Mouse (Mus musculus) neural tube, embryonic 13.5 days (tissue): Measurements from ENCODE around the gene Fat1. TPM values are rescaled to one million over a fixed set of nuclear protein-coding genes. Genes with fewer than 3 reads are reported as not detected.

Source experiments
- ATAC-seq: fragments of 200-750 bp; cut with Nextera tagmentation; 2 replicates; pipeline ENCODE4 v1.8.0; 2017; ENCODE audit warnings: low read depth, mild to moderate bottlenecking, moderate TSS enrichment, moderate library complexity
- H3K27ac ChIP-seq: fragments of 300-500 bp; sonication (generic); replicated peaks from 2 replicates; pipeline ENCODE4 v1.5.1; 2015; ENCODE audit warnings: moderate library complexity, mild to moderate bottlenecking, inconsistent platforms
- H3K27me3 ChIP-seq: fragments of 300-500 bp; sonication (generic); 2 replicates; pipeline ENCODE4 v1.6.1; 2015; ENCODE audit warnings: mild to moderate bottlenecking, inconsistent platforms
- H3K36me3 ChIP-seq: fragments of 300-500 bp; sonication (generic); 2 replicates; pipeline ENCODE4 v1.6.1; 2015; ENCODE audit warnings: mild to moderate bottlenecking, inconsistent platforms
- H3K4me1 ChIP-seq: fragments of 300-500 bp; sonication (generic); replicated peaks from 2 replicates; pipeline ENCODE4 v1.6.1; 2015; ENCODE audit warnings: inconsistent platforms
- H3K4me2 ChIP-seq: fragments of 300-500 bp; sonication (generic); 2 replicates; pipeline ENCODE4 v1.6.1; 2015; ENCODE audit warnings: inconsistent platforms, mild to moderate bottlenecking, moderate library complexity
- H3K4me3 ChIP-seq: fragments of 300-500 bp; sonication (generic); 2 replicates; pipeline ENCODE4 v1.5.1; 2015; ENCODE audit warnings: mild to moderate bottlenecking, inconsistent platforms
- H3K9ac ChIP-seq: fragments of 300-500 bp; sonication (generic); 2 replicates; pipeline ENCODE4 v1.6.1; 2015; ENCODE audit warnings: moderate library complexity, mild to moderate bottlenecking, inconsistent platforms
- H3K9me3 ChIP-seq: fragments of 300-500 bp; sonication (generic); 2 replicates; pipeline ENCODE4 v1.6.1; 2016; ENCODE audit warnings: inconsistent platforms
- WGBS: fragments of 180-500 bp; shearing (Covaris S2); methylation state at CpG from one replicate; pipeline ENCODE4 v1.1.7; 2015; 5-methylcytosine and 5-hydroxymethylcytosine counted together
- polyA plus RNA-seq: library from polyadenylated mRNA; unstranded; fragments of >200 nt; fragmentation: Nextera tagmentation; extraction: Ambion mirVana; gene quantifications from 2 replicates; pipeline ENCODE4 v1.2.1, GENCODE M21; 2015

The Fat1 gene
- polyA plus RNA-seq = 11.9 and 12.1 TPM in 2 replicates

GRCm38 (mm10) chr8:44934850-44935497, at the start of gene Fat1:
Fat1 (plus strand) TSS chr8:44935447.
- H3K27ac ChIP-seq = peak within 1 kb of the TSS; percentile 83
- ATAC-seq = peak; percentile 67
- H3K27me3 ChIP-seq = 0 out of 2 replicates have a peak, but pooled peaks cover 5% of the 10 kb centered on the region
- peak within 1 kb of the TSS; percentile 82 for H3K4me3 ChIP-seq
- H3K9me3 ChIP-seq = no peaks in the 10 kb centered on the region
- peak within 1 kb of the TSS; percentile 92 for H3K4me2 ChIP-seq
- H3K36me3 ChIP-seq = no peaks in the 10 kb centered on the region
- WGBS = under 1% methylated on average over 45 of the region's 49 CpGs
- H3K4me1 ChIP-seq = peaks cover 26% of the 10 kb centered on the region
- peak within 1 kb of the TSS; percentile 73 for H3K9ac ChIP-seq

- 84% methylated on average over 6 of the region's 6 CpGs for WGBS
- H3K4me1 ChIP-seq = peaks cover 11% of the 10 kb centered on the region
- no peaks in the 10 kb centered on the region for H3K27me3 ChIP-seq
- no peak overlapping the region for H3K9ac ChIP-seq
- H3K4me3 ChIP-seq = no peak overlapping the region
- no peak overlapping the region for H3K4me2 ChIP-seq
- ATAC-seq = no peak
- H3K36me3 ChIP-seq = no peaks in the 10 kb centered on the region
- no peak overlapping the region for H3K27ac ChIP-seq
- no peaks in the 10 kb centered on the region for H3K9me3 ChIP-seq
Observed at GRCm38 (mm10) chr8:44894626-44895025, 40.6 kb upstream of the Fat1 start.

GRCm38 (mm10) chr8:44899575-44899991, 35.7 kb upstream of the Fat1 start:
- 30% methylated on average over 12 of the region's 12 CpGs for WGBS
- Histone ChIP-seq H3K27ac (0 out of 2 replicates have a peak overlapping the region, but pooled peaks have one; percentile 13), H3K4me2 (peak overlapping the region; percentile 41), H3K9me3 (no peaks in the 10 kb centered on the region), H3K9ac (0 out of 2 replicates have a peak overlapping the region, but pooled peaks have one; percentile 35), H3K4me3 (no peak overlapping the region), H3K36me3 (no peaks in the 10 kb centered on the region), H3K4me1 (peaks cover 12% of the 10 kb centered on the region), H3K27me3 (peaks cover 16% of the 10 kb centered on the region)
- ATAC-seq = peak; percentile 74

GRCm38 (mm10) chr8:44911126-44911903, 23.9 kb upstream of the Fat1 start:
- no peaks in the 10 kb centered on the region for H3K27me3 ChIP-seq
- no peak for ATAC-seq
- no peaks in the 10 kb centered on the region for H3K9me3 ChIP-seq
- no peaks in the 10 kb centered on the region for H3K4me1 ChIP-seq
- no peak overlapping the region for H3K4me2 ChIP-seq
- H3K9ac ChIP-seq = no peak overlapping the region
- no peaks in the 10 kb centered on the region for H3K36me3 ChIP-seq
- H3K4me3 ChIP-seq = no peak overlapping the region
- 65% methylated on average over 12 of the region's 12 CpGs for WGBS
- no peak overlapping the region for H3K27ac ChIP-seq

- Histone ChIP-seq H3K36me3 (no peaks in the 10 kb centered on the region), H3K4me1 (no peaks in the 10 kb centered on the region), H3K9ac (no peak overlapping the region), H3K9me3 (no peaks in the 10 kb centered on the region), H3K4me2 (no peak overlapping the region), H3K27ac (no peak overlapping the region), H3K27me3 (no peaks in the 10 kb centered on the region), H3K4me3 (no peak overlapping the region)
- no peak for ATAC-seq
- WGBS = 84% methylated on average over 12 of the region's 12 CpGs
Observed at GRCm38 (mm10) chr8:44919487-44920082, 15.7 kb upstream of the Fat1 start.

DNA sequence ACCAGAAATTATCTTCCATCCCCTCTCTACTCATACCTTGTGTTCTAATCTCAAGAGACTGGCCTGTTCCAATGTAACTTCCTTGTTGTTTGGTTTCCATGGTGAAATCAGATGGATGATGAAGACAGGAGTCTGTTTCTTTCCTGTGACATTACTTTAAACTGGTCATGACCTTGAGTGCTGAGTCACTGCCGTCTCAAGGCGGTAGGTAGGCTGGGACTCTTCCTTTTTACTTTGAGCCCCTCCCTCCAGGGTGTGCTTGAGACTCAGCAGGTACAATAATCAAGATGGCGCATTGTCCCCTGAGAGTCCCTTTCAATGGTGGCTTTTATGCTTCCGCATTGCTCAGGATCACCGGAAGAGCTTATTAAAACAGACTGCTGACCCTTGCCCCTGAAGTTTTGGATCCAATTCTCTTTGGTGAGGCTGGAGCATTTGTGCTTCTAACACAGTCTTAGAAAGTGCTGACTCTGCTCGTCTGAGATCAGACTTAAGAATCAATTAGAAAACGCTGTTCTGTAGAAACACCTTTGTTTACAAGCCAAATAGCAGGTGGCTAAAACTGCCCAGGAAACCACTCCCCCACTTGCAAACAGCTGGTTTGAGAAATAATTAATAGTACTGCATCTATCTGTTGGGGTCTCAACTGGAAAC, 14.7 kb upstream of the Fat1 start:
- no peak overlapping the region for H3K9ac ChIP-seq
- ATAC-seq = no peak
- no peak overlapping the region for H3K4me2 ChIP-seq
- H3K27me3 ChIP-seq = no peaks in the 10 kb centered on the region
- no peaks in the 10 kb centered on the region for H3K36me3 ChIP-seq
- H3K9me3 ChIP-seq = no peaks in the 10 kb centered on the region
- 74% methylated on average over 7 of the region's 7 CpGs for WGBS
- no peak overlapping the region for H3K27ac ChIP-seq
- no peak overlapping the region for H3K4me3 ChIP-seq
- no peaks in the 10 kb centered on the region for H3K4me1 ChIP-seq

- Histone ChIP-seq H3K27me3 (no peaks in the 10 kb centered on the region), H3K4me1 (no peaks in the 10 kb centered on the region), H3K36me3 (no peaks in the 10 kb centered on the region), H3K9me3 (0 out of 2 replicates have a peak, but pooled peaks cover 9% of the 10 kb centered on the region), H3K27ac (no peak overlapping the region), H3K9ac (no peak overlapping the region), H3K4me2 (no peak overlapping the region), H3K4me3 (no peak overlapping the region)
- ATAC-seq = no peak
- WGBS = 92% methylated on average over 5 of the region's 5 CpGs
Observed at GRCm38 (mm10) chr8:44924995-44925394, 10.3 kb upstream of the Fat1 start.

DNA sequence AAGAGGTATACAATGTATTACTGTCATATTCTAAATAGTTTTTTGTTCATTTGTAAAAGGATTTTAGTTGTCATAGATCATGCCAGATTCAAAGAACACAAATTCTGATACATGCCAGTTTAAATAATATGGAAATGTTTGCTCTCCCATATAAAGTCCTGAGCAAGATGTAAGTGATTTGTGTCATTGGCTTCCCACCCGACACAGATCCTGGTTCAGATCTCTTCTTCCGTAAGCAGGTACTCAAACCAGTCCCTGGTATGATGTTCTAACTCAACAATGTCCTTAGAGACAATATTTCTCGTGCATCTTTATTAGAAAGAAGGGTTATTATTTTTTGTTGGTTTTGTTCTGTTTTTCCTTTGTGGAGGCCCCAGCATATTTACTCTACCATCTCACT, 5.2 kb upstream of the Fat1 start:
- peaks cover 9% of the 10 kb centered on the region for H3K4me1 ChIP-seq
- H3K4me2 ChIP-seq = no peak overlapping the region
- H3K9ac ChIP-seq = no peak overlapping the region
- H3K27me3 ChIP-seq = 0 out of 2 replicates have a peak, but pooled peaks cover 5% of the 10 kb centered on the region
- no peak overlapping the region for H3K27ac ChIP-seq
- 90% methylated on average over 3 of the region's 3 CpGs for WGBS
- no peak overlapping the region for H3K4me3 ChIP-seq
- H3K9me3 ChIP-seq = 0 out of 2 replicates have a peak, but pooled peaks cover 9% of the 10 kb centered on the region
- no peak for ATAC-seq
- H3K36me3 ChIP-seq = no peaks in the 10 kb centered on the region

- 0 out of 2 replicates have a peak, but pooled peaks cover 9% of the 10 kb centered on the region for H3K9me3 ChIP-seq
- peaks cover 21% of the 10 kb centered on the region for H3K4me1 ChIP-seq
- no peak for ATAC-seq
- 91% methylated on average over 9 of the region's 9 CpGs for WGBS
- H3K4me3 ChIP-seq = no peak overlapping the region
- no peak overlapping the region for H3K4me2 ChIP-seq
- no peaks in the 10 kb centered on the region for H3K36me3 ChIP-seq
- no peak overlapping the region for H3K27ac ChIP-seq
- 0 out of 2 replicates have a peak, but pooled peaks cover 5% of the 10 kb centered on the region for H3K27me3 ChIP-seq
- no peak overlapping the region for H3K9ac ChIP-seq
Observed at GRCm38 (mm10) chr8:44932546-44933342, 2.5 kb upstream of the Fat1 start.

DNA sequence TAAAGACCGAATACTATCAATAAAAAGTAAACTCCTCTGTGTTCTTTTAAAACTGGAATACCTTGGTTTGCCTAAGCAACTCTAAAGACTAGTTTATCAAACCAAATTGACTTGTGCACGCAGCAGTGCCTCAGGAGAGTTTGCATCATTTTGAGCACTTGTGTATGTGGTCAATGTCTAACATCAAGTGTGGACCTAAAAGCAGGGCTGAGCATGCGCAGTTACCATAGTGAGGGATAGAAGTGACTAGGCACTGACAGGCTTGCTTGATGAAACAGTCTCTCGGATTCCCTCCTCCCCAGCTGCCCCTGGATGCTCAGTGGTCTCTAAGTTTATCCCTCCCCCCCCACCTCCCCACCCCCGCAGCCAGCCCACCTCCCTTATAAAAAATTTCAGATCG, 1.8 kb upstream of the Fat1 start:
- WGBS = 46% methylated on average over 6 of the region's 6 CpGs
- Histone ChIP-seq H3K36me3 (no peaks in the 10 kb centered on the region), H3K27me3 (0 out of 2 replicates have a peak, but pooled peaks cover 5% of the 10 kb centered on the region), H3K9ac (peak overlapping the region; percentile 73; the same call in 1 of the 2 replicates), H3K4me2 (peak overlapping the region; percentile 92), H3K4me3 (peak overlapping the region; percentile 82; the same call in 1 of the 2 replicates), H3K9me3 (0 out of 2 replicates have a peak, but pooled peaks cover 8% of the 10 kb centered on the region), H3K4me1 (peaks cover 21% of the 10 kb centered on the region), H3K27ac (no peak overlapping the region)
- ATAC-seq = no peak

GRCm38 (mm10) chr8:44934416-44934815, 831 bp upstream of the Fat1 start:
- WGBS = 2% methylated on average over 13 of the region's 13 CpGs
- peak overlapping the region; percentile 82 for H3K4me3 ChIP-seq
- peaks cover 21% of the 10 kb centered on the region for H3K4me1 ChIP-seq
- 0 out of 2 replicates have a peak, but pooled peaks cover 2% of the 10 kb centered on the region for H3K9me3 ChIP-seq
- 0 out of 2 replicates have a peak, but pooled peaks cover 5% of the 10 kb centered on the region for H3K27me3 ChIP-seq
- peak overlapping the region; percentile 92 for H3K4me2 ChIP-seq
- H3K27ac ChIP-seq = peak overlapping the region; percentile 83
- peak overlapping the region; percentile 73 for H3K9ac ChIP-seq
- no peak for ATAC-seq
- no peaks in the 10 kb centered on the region for H3K36me3 ChIP-seq
